Mouse (Mus musculus): ENCODE data around the gene Fxr1. TPM values are rescaled to one million over a fixed set of nuclear protein-coding genes. Genes with fewer than 3 reads are reported as not detected.

The Fxr1 gene
- polyA plus RNA-seq, 1 experiment from 2014 or later: 66.4 TPM

GRCm38 (mm10) chr3:34003860-34004259, 15.9 kb upstream of the Fxr1 start:
- H3K4me2 ChIP-seq (replicated peaks; ENCODE audit: low read depth, low read length): no peak overlapping the region
- no peak overlapping the region for H3K27ac ChIP-seq (ENCODE audit: low read depth, low read length)
- H3K27me3 ChIP-seq (ENCODE audit: control insufficient read depth, insufficient read depth, low read length): no peaks in the 10 kb centered on the region
- no peak overlapping the region for H3K9ac ChIP-seq (ENCODE audit: low read depth, low read length)
- H3K4me3 ChIP-seq (ENCODE audit: low read length): no peak overlapping the region
- WGBS: 78% methylated on average over 3 of the region's 3 CpGs
- H3K4me1 ChIP-seq (ENCODE audit: control insufficient read depth, insufficient read depth, low read length): no peaks in the 10 kb centered on the region
- no peaks in the 10 kb centered on the region for H3K9me3 ChIP-seq (ENCODE audit: control insufficient read depth, low read length)
- no peak for ATAC-seq (ENCODE audit: low FRiP score, low TSS enrichment)
- no peaks in the 10 kb centered on the region for H3K36me3 ChIP-seq (ENCODE audit: control insufficient read depth, insufficient read depth, low read length)

DNA sequence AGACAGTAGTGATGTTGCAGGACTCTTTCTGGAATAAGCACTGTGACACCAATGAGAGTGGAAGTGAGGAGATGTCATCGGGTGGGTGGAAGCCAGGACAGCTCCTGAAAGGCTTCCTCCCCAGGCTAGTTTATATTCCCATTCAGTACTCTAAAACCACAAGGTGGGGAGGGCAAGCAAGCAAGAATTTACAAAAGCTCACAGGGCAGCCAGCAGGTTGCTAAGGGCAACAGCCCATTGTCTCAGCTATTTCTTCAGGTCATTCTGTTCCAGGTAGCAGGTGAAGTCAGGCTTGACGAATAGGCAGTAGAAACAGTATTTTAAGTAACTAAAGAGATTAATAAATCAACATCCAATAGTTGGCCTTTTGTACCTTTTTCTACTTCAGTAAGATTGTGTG, 13.4 kb upstream of the Fxr1 start:
- Histone ChIP-seq H3K27me3 (ENCODE audit: control insufficient read depth, insufficient read depth, low read length) (no peaks in the 10 kb centered on the region), H3K27ac (ENCODE audit: low read depth, low read length) (no peak overlapping the region), H3K9me3 (ENCODE audit: control insufficient read depth, low read length) (no peaks in the 10 kb centered on the region), H3K4me2 (replicated peaks; ENCODE audit: low read depth, low read length) (no peak overlapping the region), H3K4me1 (ENCODE audit: control insufficient read depth, insufficient read depth, low read length) (no peaks in the 10 kb centered on the region), H3K9ac (ENCODE audit: low read depth, low read length) (no peak overlapping the region), H3K36me3 (ENCODE audit: control insufficient read depth, insufficient read depth, low read length) (no peaks in the 10 kb centered on the region), H3K4me3 (ENCODE audit: low read length) (no peak overlapping the region)
- ATAC-seq (ENCODE audit: low FRiP score, low TSS enrichment): no peak
- WGBS: 67% methylated on average over 2 of the region's 2 CpGs

DNA sequence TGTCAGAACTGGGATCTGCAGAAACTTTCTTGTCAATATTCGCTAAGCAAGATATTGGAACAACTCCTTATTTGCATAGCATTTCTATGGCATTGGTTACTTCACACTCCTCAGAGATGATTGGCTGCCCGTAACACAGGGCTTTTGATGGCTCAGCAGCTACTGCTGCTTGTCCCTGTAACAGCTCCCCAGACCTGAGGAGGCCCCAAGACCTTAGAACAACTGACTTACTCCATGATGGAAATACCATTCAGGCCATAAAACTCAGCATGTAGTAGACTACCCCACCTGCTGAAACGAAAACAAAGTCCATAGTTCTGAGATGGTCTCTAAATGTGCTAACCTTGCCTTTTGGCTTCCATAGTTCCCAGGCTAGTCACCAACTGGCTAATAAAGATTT, 12.9 kb upstream of the Fxr1 start:
- Histone ChIP-seq H3K27me3 (ENCODE audit: control insufficient read depth, insufficient read depth, low read length) (no peaks in the 10 kb centered on the region), H3K4me2 (replicated peaks; ENCODE audit: low read depth, low read length) (no peak overlapping the region), H3K4me3 (ENCODE audit: low read length) (no peak overlapping the region), H3K9ac (ENCODE audit: low read depth, low read length) (no peak overlapping the region), H3K4me1 (ENCODE audit: control insufficient read depth, insufficient read depth, low read length) (no peaks in the 10 kb centered on the region), H3K36me3 (ENCODE audit: control insufficient read depth, insufficient read depth, low read length) (no peaks in the 10 kb centered on the region), H3K27ac (ENCODE audit: low read depth, low read length) (no peak overlapping the region), H3K9me3 (ENCODE audit: control insufficient read depth, low read length) (no peaks in the 10 kb centered on the region)
- no peak for ATAC-seq (ENCODE audit: low FRiP score, low TSS enrichment)
- WGBS: 67% methylated on average over 3 of the region's 3 CpGs

GRCm38 (mm10) chr3:34007611-34008010, 12.1 kb upstream of the Fxr1 start:
- no peaks in the 10 kb centered on the region for H3K4me1 ChIP-seq (ENCODE audit: control insufficient read depth, insufficient read depth, low read length)
- 48% methylated on average over 4 of the region's 4 CpGs for WGBS
- H3K27me3 ChIP-seq (ENCODE audit: control insufficient read depth, insufficient read depth, low read length): no peaks in the 10 kb centered on the region
- no peak for ATAC-seq (ENCODE audit: low FRiP score, low TSS enrichment)
- no peaks in the 10 kb centered on the region for H3K9me3 ChIP-seq (ENCODE audit: control insufficient read depth, low read length)
- H3K27ac ChIP-seq (ENCODE audit: low read depth, low read length): no peak overlapping the region
- H3K4me3 ChIP-seq (ENCODE audit: low read length): no peak overlapping the region
- no peaks in the 10 kb centered on the region for H3K36me3 ChIP-seq (ENCODE audit: control insufficient read depth, insufficient read depth, low read length)
- no peak overlapping the region for H3K9ac ChIP-seq (ENCODE audit: low read depth, low read length)
- no peak overlapping the region for H3K4me2 ChIP-seq (replicated peaks; ENCODE audit: low read depth, low read length)

GRCm38 (mm10) chr3:34008191-34008590, 11.6 kb upstream of the Fxr1 start:
- Histone ChIP-seq H3K27me3 (ENCODE audit: control insufficient read depth, insufficient read depth, low read length) (no peaks in the 10 kb centered on the region), H3K4me1 (ENCODE audit: control insufficient read depth, insufficient read depth, low read length) (no peaks in the 10 kb centered on the region), H3K36me3 (ENCODE audit: control insufficient read depth, insufficient read depth, low read length) (no peaks in the 10 kb centered on the region), H3K9ac (ENCODE audit: low read depth, low read length) (no peak overlapping the region), H3K27ac (ENCODE audit: low read depth, low read length) (no peak overlapping the region), H3K4me2 (replicated peaks; ENCODE audit: low read depth, low read length) (no peak overlapping the region), H3K9me3 (ENCODE audit: control insufficient read depth, low read length) (no peaks in the 10 kb centered on the region), H3K4me3 (ENCODE audit: low read length) (no peak overlapping the region)
- 66% methylated on average over 6 of the region's 6 CpGs for WGBS
- ATAC-seq (ENCODE audit: low FRiP score, low TSS enrichment): no peak

GRCm38 (mm10) chr3:34020382-34021258, 877 bp downstream of the Fxr1 start:
- Histone ChIP-seq H3K9me3 (ENCODE audit: control insufficient read depth, low read length) (no peaks in the 10 kb centered on the region), H3K27me3 (ENCODE audit: control insufficient read depth, insufficient read depth, low read length) (no peaks in the 10 kb centered on the region), H3K4me3 (ENCODE audit: low read length) (peak overlapping the region; percentile 97), H3K27ac (ENCODE audit: low read depth, low read length) (peak overlapping the region; percentile 95), H3K4me2 (replicated peaks; ENCODE audit: low read depth, low read length) (peak overlapping the region; percentile 62), H3K4me1 (ENCODE audit: control insufficient read depth, insufficient read depth, low read length) (0 out of 2 replicates have a peak, but pooled peaks cover 4% of the 10 kb centered on the region), H3K9ac (ENCODE audit: low read depth, low read length) (peak overlapping the region; percentile 98), H3K36me3 (ENCODE audit: control insufficient read depth, insufficient read depth, low read length) (no peaks in the 10 kb centered on the region)
- ATAC-seq (ENCODE audit: low FRiP score, low TSS enrichment): peak; percentile 62; the same call in 1 of the 2 replicates
- 2% methylated on average over 48 of the region's 70 CpGs for WGBS

GRCm38 (mm10) chr3:34021259-34021828, 1.6 kb downstream of the Fxr1 start:
- Histone ChIP-seq H3K36me3 (ENCODE audit: control insufficient read depth, insufficient read depth, low read length) (no peaks in the 10 kb centered on the region), H3K27me3 (ENCODE audit: control insufficient read depth, insufficient read depth, low read length) (no peaks in the 10 kb centered on the region), H3K4me3 (ENCODE audit: low read length) (peak overlapping the region; percentile 97), H3K4me2 (replicated peaks; ENCODE audit: low read depth, low read length) (peak overlapping the region; percentile 62), H3K4me1 (ENCODE audit: control insufficient read depth, insufficient read depth, low read length) (0 out of 2 replicates have a peak, but pooled peaks cover 4% of the 10 kb centered on the region), H3K27ac (ENCODE audit: low read depth, low read length) (no peak overlapping the region), H3K9me3 (ENCODE audit: control insufficient read depth, low read length) (no peaks in the 10 kb centered on the region), H3K9ac (ENCODE audit: low read depth, low read length) (peak overlapping the region; percentile 98; the same call in 1 of the 2 replicates)
- no peak for ATAC-seq (ENCODE audit: low FRiP score, low TSS enrichment)
- 70% methylated on average over 4 of the region's 4 CpGs for WGBS

- Histone ChIP-seq H3K36me3 (ENCODE audit: control insufficient read depth, insufficient read depth, low read length) (no peaks in the 10 kb centered on the region), H3K4me1 (ENCODE audit: control insufficient read depth, insufficient read depth, low read length) (0 out of 2 replicates have a peak, but pooled peaks cover 1% of the 10 kb centered on the region), H3K4me2 (replicated peaks; ENCODE audit: low read depth, low read length) (no peak overlapping the region), H3K27me3 (ENCODE audit: control insufficient read depth, insufficient read depth, low read length) (no peaks in the 10 kb centered on the region), H3K9me3 (ENCODE audit: control insufficient read depth, low read length) (no peaks in the 10 kb centered on the region), H3K9ac (ENCODE audit: low read depth, low read length) (no peak overlapping the region), H3K27ac (ENCODE audit: low read depth, low read length) (no peak overlapping the region), H3K4me3 (ENCODE audit: low read length) (no peak overlapping the region)
- no peak for ATAC-seq (ENCODE audit: low FRiP score, low TSS enrichment)
Observed at GRCm38 (mm10) chr3:34028935-34029334, 9.2 kb downstream of the Fxr1 start.

DNA sequence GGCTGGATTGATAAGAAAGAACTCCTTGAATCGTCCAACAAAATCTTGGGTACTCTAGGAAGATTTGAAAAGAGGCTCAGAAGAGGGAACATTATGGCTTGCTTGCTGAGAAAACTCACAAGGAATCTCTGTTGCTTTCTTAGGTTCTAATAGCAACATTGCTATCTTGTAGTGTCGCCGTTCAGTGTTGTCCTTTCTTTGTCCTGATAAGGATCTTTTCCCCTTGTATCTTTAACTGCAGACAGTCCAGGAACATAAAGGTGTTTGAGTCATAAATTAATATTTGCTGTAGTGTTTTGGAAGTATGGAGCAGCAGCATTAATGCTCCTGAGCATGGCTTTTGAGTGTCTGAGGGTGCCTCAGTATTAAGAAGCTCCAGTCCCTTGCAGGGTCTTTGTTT, 10.9 kb downstream of the Fxr1 start:
- 84% methylated on average over 3 of the region's 3 CpGs for WGBS
- no peaks in the 10 kb centered on the region for H3K36me3 ChIP-seq (ENCODE audit: control insufficient read depth, insufficient read depth, low read length)
- no peaks in the 10 kb centered on the region for H3K27me3 ChIP-seq (ENCODE audit: control insufficient read depth, insufficient read depth, low read length)
- no peak overlapping the region for H3K27ac ChIP-seq (ENCODE audit: low read depth, low read length)
- no peaks in the 10 kb centered on the region for H3K9me3 ChIP-seq (ENCODE audit: control insufficient read depth, low read length)
- H3K9ac ChIP-seq (ENCODE audit: low read depth, low read length): no peak overlapping the region
- H3K4me3 ChIP-seq (ENCODE audit: low read length): no peak overlapping the region
- no peak overlapping the region for H3K4me2 ChIP-seq (replicated peaks; ENCODE audit: low read depth, low read length)
- ATAC-seq (ENCODE audit: low FRiP score, low TSS enrichment): no peak
- 0 out of 2 replicates have a peak, but pooled peaks cover 4% of the 10 kb centered on the region for H3K4me1 ChIP-seq (ENCODE audit: control insufficient read depth, insufficient read depth, low read length)
